Mouse (Mus musculus): ENCODE data around the gene Tenm3. TPM values are rescaled to one million over a fixed set of nuclear protein-coding genes. Genes with fewer than 3 reads are reported as not detected.
A peak's percentile ranks its signal among the peaks of the same experiment; 100 is the strongest.

Tenm3 gene
- total and polyA plus RNA-seq, 3 experiments = 4.6 to 25.5 (median 11.6) TPM

DNA sequence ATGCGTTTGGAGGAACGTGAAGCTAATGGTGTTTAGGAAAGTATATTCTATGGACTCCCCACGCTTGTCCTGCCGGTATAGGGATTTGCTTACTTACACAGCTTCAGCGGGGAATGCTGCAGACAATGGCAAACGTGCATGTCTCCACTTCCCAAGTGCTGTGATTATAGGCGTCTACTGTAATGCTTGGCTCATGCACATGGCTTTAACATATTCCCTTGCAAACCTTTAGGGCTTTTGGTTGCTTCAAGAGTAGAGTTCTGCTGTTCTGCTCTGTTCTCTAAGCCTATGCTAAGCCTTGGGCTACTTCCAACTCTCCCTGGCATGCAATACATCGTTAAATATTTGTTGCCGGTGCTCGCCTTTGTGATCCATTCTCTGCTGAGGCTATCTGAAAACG lies 102.8 kb downstream of the Tenm3 start:
- no peak for DNase-seq

DNA sequence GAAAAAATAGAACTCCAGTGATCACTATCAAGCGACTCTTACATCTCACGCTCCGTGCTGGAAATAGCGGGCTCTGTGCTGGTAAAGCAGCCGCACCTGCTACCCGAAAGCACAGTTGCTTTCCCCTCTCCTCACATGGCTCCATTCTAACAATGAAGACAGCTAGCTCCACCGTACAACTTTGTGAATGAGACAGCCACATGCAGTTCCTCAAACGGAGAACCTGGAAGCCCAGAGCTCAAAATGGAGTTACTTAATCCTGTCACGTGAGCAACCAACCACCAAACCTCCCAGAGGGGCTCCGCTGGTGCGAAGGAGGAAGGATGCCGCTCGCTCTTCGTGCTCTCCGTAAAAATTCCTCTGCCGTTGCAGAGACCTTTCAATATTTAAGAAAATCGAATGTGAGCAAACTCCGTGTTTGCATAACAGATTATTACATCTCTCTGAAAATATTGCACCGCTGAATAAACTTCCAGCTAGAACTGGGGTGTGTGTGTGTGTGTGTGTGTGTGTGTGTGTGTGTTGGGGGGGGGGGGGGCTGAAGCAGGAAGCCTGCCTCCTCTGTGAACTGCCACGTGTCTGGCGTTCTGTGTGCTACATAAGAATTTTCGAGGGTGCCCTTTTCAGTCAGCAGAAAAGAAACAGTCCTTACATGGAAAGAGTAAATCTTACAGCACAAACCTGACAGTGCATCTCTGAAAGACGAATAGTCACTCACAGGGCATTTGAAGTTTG lies 103.4 kb downstream of the Tenm3 start:
- no peak for DNase-seq

GRCm38 (mm10) chr8:48733731-48734130 lies 110.0 kb downstream of the Tenm3 start:
- peak; percentile 73 for DNase-seq

GRCm38 (mm10) chr8:48733057-48733456 lies 110.7 kb downstream of the Tenm3 start:
- no peak for DNase-seq

- no peak for DNase-seq
Measured at GRCm38 (mm10) chr8:48730701-48731100, 113.0 kb downstream of the Tenm3 start.

GRCm38 (mm10) chr8:48728833-48729690 lies 114.7 kb downstream of the Tenm3 start:
- DNase-seq = no peak

- no peak for DNase-seq
Measured at GRCm38 (mm10) chr8:48728006-48728405, 115.7 kb downstream of the Tenm3 start.

DNA sequence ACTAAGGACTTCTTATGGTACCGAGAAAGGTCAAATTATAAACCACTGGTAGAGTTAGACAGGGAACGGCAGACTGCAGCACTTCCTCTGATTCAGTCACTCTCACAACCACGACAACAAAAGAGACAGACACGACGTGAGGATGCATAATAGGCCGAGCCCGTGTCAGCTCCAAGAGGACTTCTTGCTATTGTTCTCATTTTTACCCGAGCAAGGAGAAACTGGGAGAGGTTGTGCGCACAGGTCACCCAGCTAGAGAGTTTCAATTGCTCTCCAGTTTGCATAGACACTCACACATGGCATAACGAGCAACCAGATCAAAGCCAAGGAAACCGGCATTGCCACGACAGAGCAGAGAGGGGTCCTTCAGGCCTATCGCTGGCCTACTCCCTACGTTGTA lies 121.0 kb downstream of the Tenm3 start:
- no peak for DNase-seq

- no peak for DNase-seq
Measured at GRCm38 (mm10) chr8:48722318-48722717, 121.4 kb downstream of the Tenm3 start.

- DNase-seq = no peak
Measured at GRCm38 (mm10) chr8:48721376-48721775, 122.4 kb downstream of the Tenm3 start.

GRCm38 (mm10) chr8:48715616-48716015 lies 128.1 kb downstream of the Tenm3 start:
- no peak for DNase-seq

DNA sequence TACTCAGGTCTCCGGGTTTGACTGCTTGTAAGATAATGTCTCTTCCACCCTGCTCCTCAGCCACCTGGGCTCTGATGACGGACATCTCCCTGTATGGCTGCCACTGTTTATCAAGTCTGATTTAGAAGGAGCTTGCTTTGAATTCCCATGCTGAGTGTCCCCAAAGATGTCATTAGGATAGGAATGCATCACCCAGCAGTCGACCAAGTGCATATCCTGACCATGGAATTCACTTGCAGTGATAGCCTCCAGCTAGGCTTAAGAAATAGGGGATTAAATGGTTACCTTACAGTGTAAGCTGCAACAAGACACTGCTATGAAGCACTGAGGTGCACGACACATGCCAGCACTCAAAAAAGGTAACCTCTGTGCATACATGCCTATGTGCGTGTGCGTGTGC lies 137.1 kb downstream of the Tenm3 start:
- DNase-seq = no peak

GRCm38 (mm10) chr8:48704885-48705515 lies 138.8 kb downstream of the Tenm3 start:
- DNase-seq = no peak

DNA sequence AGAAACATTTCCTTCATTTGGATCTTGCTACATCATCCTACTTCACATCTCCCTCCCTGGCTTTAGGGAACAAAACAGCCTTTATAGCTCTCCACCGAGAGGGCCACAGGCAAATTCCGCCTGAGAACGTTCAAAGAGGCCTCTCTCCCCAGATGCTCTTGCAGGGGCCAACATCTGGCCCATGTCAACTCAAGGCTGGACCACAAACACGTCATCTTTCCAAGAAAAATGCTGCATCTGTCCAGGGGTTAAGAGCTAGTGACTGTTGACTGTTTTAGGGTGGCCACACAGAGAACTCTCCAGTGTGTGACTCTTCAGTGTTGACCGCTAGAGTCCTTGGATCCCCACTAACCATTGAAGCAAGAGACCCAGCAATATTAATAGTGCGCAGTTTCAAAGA lies 139.3 kb downstream of the Tenm3 start:
- DNase-seq = no peak

DNA sequence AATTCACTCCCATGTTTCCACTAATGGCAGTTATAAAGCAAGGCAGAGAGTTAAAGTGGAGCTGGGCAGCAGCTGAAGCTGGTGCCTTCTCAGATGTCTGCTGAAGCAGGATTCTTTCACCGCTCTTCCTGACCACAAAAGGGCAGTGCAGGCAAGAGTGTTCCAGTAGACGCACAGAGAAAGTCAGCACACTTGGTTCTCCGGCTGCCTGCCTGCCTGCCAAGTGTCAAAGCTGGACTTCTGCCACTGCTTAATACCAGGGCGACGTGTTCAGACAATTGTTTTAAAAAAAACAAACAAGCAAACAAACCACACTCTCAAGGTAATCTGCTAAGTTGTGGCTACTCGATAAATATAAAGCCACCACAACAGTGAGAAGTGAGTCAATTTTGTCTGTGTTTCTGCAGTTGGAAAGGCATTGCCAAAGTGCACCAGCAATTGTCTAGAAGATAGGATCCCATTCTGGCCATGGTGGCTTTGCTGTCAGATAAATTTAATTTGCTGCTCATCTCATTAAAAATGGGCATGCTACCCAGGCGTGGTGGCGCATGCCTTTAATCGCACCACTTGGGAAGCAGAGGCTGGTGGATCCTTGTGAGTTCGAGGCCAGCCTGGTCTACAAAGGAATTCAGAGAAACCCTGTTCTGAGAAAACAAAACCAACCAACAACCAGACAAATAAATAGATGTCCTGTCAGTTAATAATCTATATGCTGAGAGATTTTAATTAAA lies 152.9 kb downstream of the Tenm3 start:
- peak; percentile 28 for DNase-seq

DNA sequence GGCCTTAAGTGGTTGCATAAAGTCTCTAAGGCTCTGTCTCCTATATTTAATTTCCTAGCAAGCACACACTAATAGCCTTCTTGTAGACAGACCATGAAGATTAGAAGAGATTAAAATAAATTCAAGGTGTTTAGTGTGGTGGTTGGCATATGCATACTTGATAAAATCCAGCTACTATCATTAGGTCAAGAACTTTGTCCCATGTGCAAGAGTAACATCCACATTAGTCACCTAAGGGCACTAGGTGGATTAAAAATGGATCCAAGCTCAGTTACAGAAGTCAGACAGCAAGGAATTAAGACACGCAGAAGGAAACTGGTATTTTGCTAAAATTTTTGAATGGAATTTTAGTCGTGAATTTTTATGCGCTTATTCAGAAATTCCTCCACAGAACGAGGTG lies 155.0 kb downstream of the Tenm3 start:
- no peak for DNase-seq

GRCm38 (mm10) chr8:48688188-48688587 lies 155.6 kb downstream of the Tenm3 start:
- peak; percentile 39 for DNase-seq

GRCm38 (mm10) chr8:48673476-48673875 lies 170.3 kb downstream of the Tenm3 start:
- DNase-seq = no peak

DNA sequence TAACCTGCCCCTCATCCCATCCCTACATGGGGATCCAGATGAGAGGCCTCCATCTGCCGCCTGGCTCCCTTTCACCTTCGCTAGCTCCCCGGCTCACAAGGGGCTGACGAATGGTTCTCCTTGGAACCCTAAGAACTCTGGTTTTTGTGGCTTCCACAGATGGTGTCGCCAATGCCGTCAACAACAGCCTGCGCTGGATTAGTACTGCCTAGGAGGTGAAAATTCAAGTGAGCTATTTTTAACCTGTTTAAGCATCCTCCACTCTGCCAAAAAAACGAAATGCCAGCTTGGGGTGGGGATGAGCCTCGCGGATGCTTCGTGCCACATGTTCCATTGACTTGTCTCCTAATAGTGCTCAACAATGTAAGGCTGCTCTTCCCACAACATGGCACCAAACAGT lies 171.3 kb downstream of the Tenm3 start:
- DNase-seq = no peak

DNA sequence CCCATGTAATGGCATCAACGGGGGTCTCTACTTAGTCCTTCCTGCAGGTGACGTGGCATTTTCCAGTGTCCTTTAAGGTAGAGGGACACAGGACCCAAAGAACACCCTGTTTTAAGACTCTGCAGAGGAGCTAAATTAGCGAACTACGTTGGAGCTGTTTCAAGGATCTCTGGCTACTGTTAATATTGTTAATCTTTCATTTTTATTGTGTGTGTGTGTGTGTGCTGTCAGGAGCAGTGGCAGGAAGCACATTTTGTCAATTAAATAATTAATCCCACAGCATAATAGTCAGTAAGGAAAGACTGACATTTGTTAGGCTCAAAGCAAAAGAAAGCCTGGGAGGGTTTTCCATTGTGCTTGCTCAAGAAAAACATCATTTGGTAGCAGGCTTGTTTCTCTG lies 172.4 kb downstream of the Tenm3 start:
- DNase-seq = no peak

GRCm38 (mm10) chr8:48670895-48671294 lies 172.9 kb downstream of the Tenm3 start:
- no peak for DNase-seq

DNA sequence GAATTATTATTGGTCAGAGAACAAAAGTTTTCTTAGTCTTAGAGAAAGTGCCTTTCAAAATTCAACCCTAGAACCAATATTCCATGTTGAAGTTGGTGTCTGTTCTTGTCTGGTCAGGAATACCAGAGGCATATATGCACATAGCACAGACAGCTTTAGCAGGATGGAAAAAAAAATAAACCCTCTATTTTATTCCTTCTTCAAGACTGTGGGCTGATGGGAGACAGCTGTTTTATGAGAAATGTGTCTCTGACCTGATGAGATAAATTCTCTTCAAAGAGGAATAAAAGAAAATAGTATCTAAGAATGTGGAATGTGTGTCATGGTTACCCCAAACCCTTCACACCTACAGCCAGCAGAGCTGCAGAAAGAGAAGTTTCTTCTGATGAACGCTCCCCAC lies 173.4 kb downstream of the Tenm3 start:
- no peak for DNase-seq
